Mouse (Mus musculus): ENCODE measurements around the gene Olfr314.
"Not testable (repeated sequence)": the region's sequence is repeated elsewhere in the genome, so short reads cannot be mapped to it uniquely, and the experiment has no call there.

Olfr314 gene

GRCm38 (mm10) chr11:58782480-58783089 lies at the start of gene Olfr314:
TSS of gene Olfr314 (plus strand) at chr11:58782952.
- DNase-seq (ENCODE audit: low spot score in 2 of 2), result no peak

GRCm38 (mm10) chr11:58733372-58733771 lies 49.4 kb upstream of the Olfr314 start:
- no peak for DNase-seq (ENCODE audit: low spot score in 2 of 2)

- no peak for DNase-seq (ENCODE audit: low spot score in 2 of 2)
These were observed 43.9 kb upstream of the Olfr314 start, which contains the start of gene Olfr317 for GRCm38 (mm10) chr11:58738792-58739262. TSS of gene Olfr317 (minus strand) at chr11:58739212.

- DNase-seq (ENCODE audit: low spot score in 2 of 2), result not testable (repeated sequence)
These were observed 31.7 kb upstream of the Olfr314 start for GRCm38 (mm10) chr11:58751096-58751495.

- no peak for DNase-seq (ENCODE audit: low spot score in 2 of 2)
These were observed 30.3 kb upstream of the Olfr314 start, which contains the start of gene Olfr316 for GRCm38 (mm10) chr11:58752434-58752833. TSS of gene Olfr316 (plus strand) at chr11:58752734.

- DNase-seq (ENCODE audit: low spot score in 2 of 2), result no peak
These were observed 9.9 kb upstream of the Olfr314 start, which contains the start of gene Olfr315 for GRCm38 (mm10) chr11:58772888-58773287. TSS of gene Olfr315 (plus strand) at chr11:58773188.

GRCm38 (mm10) chr11:58784182-58784581 lies 1.4 kb downstream of the Olfr314 start:
- no peak for DNase-seq (ENCODE audit: low spot score in 2 of 2)

GRCm38 (mm10) chr11:58787651-58788050 lies 4.9 kb downstream of the Olfr314 start:
- DNase-seq (ENCODE audit: low spot score in 2 of 2), result no peak

- no peak for DNase-seq (ENCODE audit: low spot score in 2 of 2)
These were observed 5.6 kb downstream of the Olfr314 start for GRCm38 (mm10) chr11:58788346-58788745.

- DNase-seq (ENCODE audit: low spot score in 2 of 2), result no peak
These were observed 6.8 kb downstream of the Olfr314 start for GRCm38 (mm10) chr11:58789532-58789931.

- DNase-seq (ENCODE audit: low spot score in 2 of 2), result no peak
These were observed 7.3 kb downstream of the Olfr314 start for GRCm38 (mm10) chr11:58790053-58790452.

- no peak for DNase-seq (ENCODE audit: low spot score in 2 of 2)
These were observed 7.9 kb downstream of the Olfr314 start for GRCm38 (mm10) chr11:58790646-58791045.

GRCm38 (mm10) chr11:58795856-58796255 lies 13.1 kb downstream of the Olfr314 start:
- DNase-seq (ENCODE audit: low spot score in 2 of 2), result no peak

GRCm38 (mm10) chr11:58796850-58797249 lies 14.1 kb downstream of the Olfr314 start:
- no peak for DNase-seq (ENCODE audit: low spot score in 2 of 2)

GRCm38 (mm10) chr11:58799747-58800146 lies 17.0 kb downstream of the Olfr314 start:
- no peak for DNase-seq (ENCODE audit: low spot score in 2 of 2)

GRCm38 (mm10) chr11:58801558-58802228 lies 18.9 kb downstream of the Olfr314 start, which contains the start of gene Fam183b:
TSS of gene Fam183b (minus strand) at chr11:58801960.
- no peak for DNase-seq (ENCODE audit: low spot score in 2 of 2)

- no peak for DNase-seq (ENCODE audit: low spot score in 2 of 2)
These were observed 21.1 kb downstream of the Olfr314 start for GRCm38 (mm10) chr11:58803871-58804270.

GRCm38 (mm10) chr11:58804393-58804792 lies 21.6 kb downstream of the Olfr314 start:
- DNase-seq (ENCODE audit: low spot score in 2 of 2), result no peak

GRCm38 (mm10) chr11:58812001-58812400 lies 29.2 kb downstream of the Olfr314 start:
- no peak for DNase-seq (ENCODE audit: low spot score in 2 of 2)

- not testable (repeated sequence) for DNase-seq (ENCODE audit: low spot score in 2 of 2)
These were observed 31.9 kb downstream of the Olfr314 start, which contains the start of gene Olfr313 for GRCm38 (mm10) chr11:58814700-58815099. TSS of gene Olfr313 (plus strand) at chr11:58815000.

- DNase-seq (ENCODE audit: low spot score in 2 of 2), result no peak
These were observed 32.9 kb downstream of the Olfr314 start for GRCm38 (mm10) chr11:58815676-58816075.

- DNase-seq (ENCODE audit: low spot score in 2 of 2), result not testable (repeated sequence)
These were observed 46.2 kb downstream of the Olfr314 start, which contains the start of gene Olfr312 for GRCm38 (mm10) chr11:58828937-58829336. TSS of gene Olfr312 (plus strand) at chr11:58829237.

GRCm38 (mm10) chr11:58829764-58830163 lies 47.0 kb downstream of the Olfr314 start:
- no peak for DNase-seq (ENCODE audit: low spot score in 2 of 2)

Measured in urinary bladder, postnatal 36 days (tissue).